Mouse (Mus musculus): ENCODE results near the gene Trnau1ap. TPM values are rescaled to one million over a fixed set of nuclear protein-coding genes. Genes with fewer than 3 reads are reported as not detected.
A peak's percentile ranks its signal among the peaks of the same experiment; 100 is the strongest.
"Not testable (repeated sequence)": the region's sequence is repeated elsewhere in the genome, so short reads cannot be mapped to it uniquely, and the experiment has no call there.

Gene Trnau1ap
- polyA plus RNA-seq, 1 experiment: 21.2 TPM

DNA sequence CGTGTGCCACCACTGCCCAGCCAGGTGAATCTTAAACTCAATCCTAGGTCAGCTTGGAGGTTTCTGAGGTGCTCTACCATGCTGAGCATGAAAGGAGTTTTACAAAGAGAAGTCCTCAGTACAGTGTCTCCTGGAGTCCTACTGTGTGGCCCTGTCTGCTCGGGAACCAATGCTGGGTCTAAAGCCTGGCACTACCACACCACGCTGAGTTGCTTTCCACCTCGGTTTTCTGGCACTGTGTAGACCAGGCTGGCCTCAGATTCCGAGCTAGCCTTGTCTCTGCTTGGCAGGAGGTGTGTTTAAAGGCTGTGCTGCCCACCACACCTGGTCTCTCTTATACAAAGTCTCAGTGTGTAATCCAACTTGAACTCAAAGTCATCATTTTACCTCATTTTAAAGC lies 16.7 kb downstream of the Trnau1ap start:
- Histone ChIP-seq H3K4me3 (ENCODE audit: insufficient read depth, low read length) (no peak overlapping the region), H3K4me1 (ENCODE audit: control insufficient read depth, insufficient read depth, low read length) (0 out of 2 replicates have a peak, but pooled peaks cover 2% of the 10 kb centered on the region), H3K27ac (ENCODE audit: insufficient read depth, low read depth, low read length) (no peak overlapping the region)
- TF ChIP-seq POLR2A (IDR thresholded peaks at IDR 0.05; ENCODE audit: borderline replicate concordance, low read depth, low read length) (no peak), CTCF (IDR thresholded peaks at IDR 0.05; ENCODE audit: low read depth, low read length) (no peak)

DNA sequence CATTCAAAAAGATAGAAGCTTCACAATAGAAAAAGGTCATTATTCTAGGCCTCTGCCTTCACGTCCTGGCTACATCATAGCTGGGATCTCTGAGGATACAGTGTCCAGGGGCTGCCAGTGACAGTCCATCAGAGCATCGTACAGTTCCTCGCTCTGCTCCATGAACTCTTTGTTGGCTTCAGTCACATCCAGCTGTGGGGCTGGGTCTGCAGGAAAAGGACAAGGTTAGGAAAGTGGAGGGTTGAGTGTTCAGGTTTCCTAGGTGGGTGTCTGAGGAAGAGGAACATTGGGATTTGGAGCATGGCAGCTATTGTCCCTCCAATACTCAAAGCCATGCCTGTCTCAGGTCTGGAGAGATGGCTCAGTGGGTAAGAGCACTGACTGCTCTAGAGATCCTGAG lies 17.5 kb downstream of the Trnau1ap start:
- Histone ChIP-seq H3K4me3 (ENCODE audit: insufficient read depth, low read length) (no peak overlapping the region), H3K4me1 (ENCODE audit: control insufficient read depth, insufficient read depth, low read length) (0 out of 2 replicates have a peak, but pooled peaks cover 2% of the 10 kb centered on the region), H3K27ac (ENCODE audit: insufficient read depth, low read depth, low read length) (no peak overlapping the region)
- TF ChIP-seq POLR2A (IDR thresholded peaks at IDR 0.05; ENCODE audit: borderline replicate concordance, low read depth, low read length) (no peak), CTCF (IDR thresholded peaks at IDR 0.05; ENCODE audit: low read depth, low read length) (no peak)

DNA sequence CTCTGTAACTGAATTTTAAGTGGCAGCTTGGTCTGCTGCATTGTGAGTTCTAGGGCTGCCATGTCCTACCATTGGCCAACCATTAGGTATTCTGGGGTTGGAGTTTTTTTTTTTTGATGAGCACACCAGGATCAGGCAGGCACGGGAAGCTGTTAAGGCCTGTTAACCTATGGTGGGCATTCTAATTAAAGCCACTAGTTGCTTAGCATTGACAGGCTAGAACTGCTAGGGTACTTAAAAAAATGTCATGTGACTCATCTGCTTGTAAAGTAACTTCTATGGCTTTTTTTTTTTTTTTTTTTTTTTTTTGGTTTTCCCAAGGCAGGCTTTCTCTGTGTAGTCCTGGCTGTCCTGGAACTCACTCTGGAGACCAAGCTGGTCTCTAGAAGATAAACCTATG lies 18.1 kb downstream of the Trnau1ap start:
- H3K4me3 ChIP-seq (ENCODE audit: insufficient read depth, low read length): no peak overlapping the region
- H3K4me1 ChIP-seq (ENCODE audit: control insufficient read depth, insufficient read depth, low read length): 0 out of 2 replicates have a peak, but pooled peaks cover 2% of the 10 kb centered on the region
- TF ChIP-seq POLR2A (IDR thresholded peaks at IDR 0.05; ENCODE audit: borderline replicate concordance, low read depth, low read length): no peak
- no peak for TF ChIP-seq CTCF (IDR thresholded peaks at IDR 0.05; ENCODE audit: low read depth, low read length)
- H3K27ac ChIP-seq (ENCODE audit: insufficient read depth, low read depth, low read length): no peak overlapping the region

DNA sequence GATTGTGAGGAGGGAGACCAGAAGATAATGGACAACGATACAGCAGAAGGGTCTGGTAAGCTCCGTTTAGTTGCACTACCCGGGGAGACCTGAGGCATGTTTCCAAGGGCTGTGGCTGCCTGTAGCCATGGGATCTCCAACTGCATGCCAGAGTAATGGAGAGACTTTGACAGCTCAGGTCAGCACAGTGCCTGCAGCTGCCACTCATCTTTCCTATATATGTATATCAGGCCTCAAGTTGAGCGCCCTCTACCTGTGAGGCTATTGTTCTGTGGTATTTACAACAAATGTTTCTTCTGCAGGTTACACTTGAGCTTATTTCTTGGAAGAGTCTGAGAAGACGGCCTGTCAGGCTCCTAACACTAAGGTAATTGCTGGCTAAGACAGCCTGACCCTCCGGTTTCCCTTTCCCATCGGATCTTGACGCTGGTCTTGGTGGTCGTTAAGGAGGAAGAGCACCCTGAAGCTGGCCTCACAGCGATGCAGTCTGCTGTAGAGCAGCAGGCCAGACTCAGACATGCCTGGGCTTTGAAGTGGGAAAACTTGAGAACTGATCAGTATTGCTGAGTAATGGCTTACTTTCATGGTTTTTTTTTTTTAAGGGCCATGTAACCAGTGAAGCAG lies 19.4 kb downstream of the Trnau1ap start:
- H3K27ac ChIP-seq (ENCODE audit: insufficient read depth, low read depth, low read length): peak overlapping the region; percentile 44
- TF ChIP-seq POLR2A (IDR thresholded peaks at IDR 0.05; ENCODE audit: borderline replicate concordance, low read depth, low read length): no peak
- peak; percentile 24; the same call in 1 of the 2 replicates for TF ChIP-seq CTCF (IDR thresholded peaks at IDR 0.05; ENCODE audit: low read depth, low read length)
- peak overlapping the region; percentile 98 for H3K4me3 ChIP-seq (ENCODE audit: insufficient read depth, low read length)
- H3K4me1 ChIP-seq (ENCODE audit: control insufficient read depth, insufficient read depth, low read length): peaks cover 4% of the 10 kb centered on the region; the same call in 1 of the 2 replicates

DNA sequence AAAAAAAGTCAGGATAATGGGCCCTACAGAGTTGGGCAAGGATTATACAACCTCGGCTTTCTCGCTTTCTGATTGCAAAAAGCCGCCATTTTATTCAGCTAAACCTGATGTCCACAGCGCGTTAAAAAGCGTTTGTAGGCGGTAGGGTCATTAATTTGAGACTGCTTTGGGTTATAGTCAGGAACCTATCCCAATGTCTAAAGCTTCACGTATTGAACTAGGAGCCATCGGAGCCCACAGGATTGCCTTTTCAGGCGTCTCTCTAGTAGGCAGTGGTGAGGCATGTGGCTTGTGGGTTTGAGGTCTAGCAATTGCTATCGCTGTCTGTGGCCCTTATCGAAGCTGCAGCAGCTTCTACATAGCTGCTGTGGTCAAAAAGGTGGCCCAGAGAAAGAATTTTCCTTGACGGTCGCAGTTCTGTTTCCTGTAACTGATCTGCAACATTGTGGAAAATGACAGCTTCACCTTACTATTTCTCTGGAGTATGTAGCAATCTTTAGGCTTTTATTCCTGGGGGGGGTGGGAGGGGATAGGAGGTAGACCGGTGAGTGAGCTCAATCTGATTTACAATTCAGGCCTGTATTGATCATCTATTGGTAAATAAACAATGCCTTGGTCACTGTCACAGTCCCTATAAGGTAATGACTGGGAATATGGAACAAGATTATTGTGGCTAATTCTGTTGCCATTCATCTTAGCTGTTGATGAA lies 20.0 kb downstream of the Trnau1ap start:
- H3K4me1 ChIP-seq (ENCODE audit: control insufficient read depth, insufficient read depth, low read length): peaks cover 4% of the 10 kb centered on the region; the same call in 1 of the 2 replicates
- peak overlapping the region; percentile 98 for H3K4me3 ChIP-seq (ENCODE audit: insufficient read depth, low read length)
- TF ChIP-seq CTCF (IDR thresholded peaks at IDR 0.05; ENCODE audit: low read depth, low read length): no peak
- TF ChIP-seq POLR2A (IDR thresholded peaks at IDR 0.05; ENCODE audit: borderline replicate concordance, low read depth, low read length): no peak
- H3K27ac ChIP-seq (ENCODE audit: insufficient read depth, low read depth, low read length): peak overlapping the region; percentile 86

DNA sequence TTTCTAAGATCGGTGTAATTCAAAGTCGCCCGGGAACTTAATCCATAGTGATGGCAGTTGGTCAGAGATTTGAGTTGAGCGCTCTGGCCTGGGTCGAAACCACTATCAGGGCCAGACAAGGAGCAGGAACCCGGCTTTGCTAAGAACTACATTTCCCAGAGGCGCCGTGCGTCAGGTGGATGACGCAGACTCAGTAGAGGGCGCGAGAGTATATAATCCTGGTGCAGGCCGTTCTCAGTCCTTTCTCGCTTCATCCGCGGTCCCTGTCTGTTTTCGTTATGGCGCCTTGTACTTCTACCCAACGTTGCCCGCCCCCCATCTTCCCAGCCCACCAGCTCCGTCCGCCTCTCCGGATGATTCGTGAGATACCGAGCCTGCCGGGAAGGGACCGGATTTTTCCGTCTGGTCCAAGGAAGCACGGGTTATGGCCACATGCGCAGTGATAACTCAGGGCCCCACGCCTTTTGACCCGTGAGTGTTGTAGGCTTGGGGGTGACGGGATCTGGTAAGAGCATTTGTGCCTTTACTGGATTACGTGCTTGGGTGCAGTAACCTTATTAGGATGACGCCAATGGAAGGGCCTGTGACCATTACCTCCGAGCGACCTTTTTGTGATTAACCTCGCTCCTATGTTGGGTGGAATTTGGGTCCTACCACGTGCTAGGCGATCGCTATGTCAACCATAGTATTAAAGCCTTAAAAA lies 20.8 kb downstream of the Trnau1ap start:
- Histone ChIP-seq H3K4me1 (ENCODE audit: control insufficient read depth, insufficient read depth, low read length) (peaks cover 4% of the 10 kb centered on the region; the same call in 1 of the 2 replicates), H3K27ac (ENCODE audit: insufficient read depth, low read depth, low read length) (peak overlapping the region; percentile 86), H3K4me3 (ENCODE audit: insufficient read depth, low read length) (peak overlapping the region; percentile 98)
- peak; percentile 65; the same call in 1 of the 2 replicates for TF ChIP-seq POLR2A (IDR thresholded peaks at IDR 0.05; ENCODE audit: borderline replicate concordance, low read depth, low read length)
- no peak for TF ChIP-seq CTCF (IDR thresholded peaks at IDR 0.05; ENCODE audit: low read depth, low read length)

DNA sequence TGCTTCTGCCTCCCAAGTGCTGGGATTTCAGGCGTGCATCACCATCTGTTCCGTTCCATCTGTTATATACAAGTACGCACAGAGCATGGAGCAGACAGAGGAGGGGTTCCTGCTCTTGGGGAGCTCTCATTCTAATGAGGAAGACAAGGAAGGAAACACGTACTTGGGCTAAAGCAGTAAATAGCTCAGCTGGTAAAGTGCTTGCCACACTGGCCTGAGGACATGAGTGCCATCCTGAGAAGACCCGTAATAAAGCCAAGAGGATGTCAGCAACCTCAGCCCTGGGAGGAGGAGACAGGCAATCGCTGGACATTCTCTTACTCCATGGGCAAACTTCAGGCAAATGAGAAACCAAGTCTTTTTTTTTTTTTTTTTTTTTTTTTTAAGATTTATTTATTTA lies 23.3 kb downstream of the Trnau1ap start:
- TF ChIP-seq POLR2A (IDR thresholded peaks at IDR 0.05; ENCODE audit: borderline replicate concordance, low read depth, low read length) (no peak), CTCF (IDR thresholded peaks at IDR 0.05; ENCODE audit: low read depth, low read length) (no peak)
- peaks cover 4% of the 10 kb centered on the region; the same call in 1 of the 2 replicates for H3K4me1 ChIP-seq (ENCODE audit: control insufficient read depth, insufficient read depth, low read length)
- no peak overlapping the region for H3K4me3 ChIP-seq (ENCODE audit: insufficient read depth, low read length)
- H3K27ac ChIP-seq (ENCODE audit: insufficient read depth, low read depth, low read length): no peak overlapping the region

DNA sequence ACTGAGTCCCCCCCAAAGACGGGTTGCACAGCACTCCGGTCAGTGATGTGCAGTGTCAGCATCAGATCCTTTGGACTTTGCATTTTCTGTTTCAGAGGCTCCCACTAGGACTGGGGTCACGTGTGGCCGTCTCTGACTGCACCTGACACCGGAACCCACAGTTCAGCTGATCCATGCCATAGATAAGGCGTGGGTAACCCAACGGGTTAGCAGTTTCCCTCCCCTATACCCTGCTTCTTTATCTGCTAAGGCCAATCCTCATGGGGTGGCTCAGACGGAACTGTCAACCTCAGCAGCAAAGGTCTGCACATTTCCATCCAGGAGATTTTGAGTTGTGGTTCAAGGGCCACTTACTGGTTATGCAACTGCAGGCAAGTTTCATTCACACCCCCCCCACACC lies 24.1 kb downstream of the Trnau1ap start:
- H3K4me3 ChIP-seq (ENCODE audit: insufficient read depth, low read length): no peak overlapping the region
- H3K4me1 ChIP-seq (ENCODE audit: control insufficient read depth, insufficient read depth, low read length): peaks cover 4% of the 10 kb centered on the region; the same call in 1 of the 2 replicates
- no peak for TF ChIP-seq CTCF (IDR thresholded peaks at IDR 0.05; ENCODE audit: low read depth, low read length)
- TF ChIP-seq POLR2A (IDR thresholded peaks at IDR 0.05; ENCODE audit: borderline replicate concordance, low read depth, low read length): no peak
- H3K27ac ChIP-seq (ENCODE audit: insufficient read depth, low read depth, low read length): no peak overlapping the region

DNA sequence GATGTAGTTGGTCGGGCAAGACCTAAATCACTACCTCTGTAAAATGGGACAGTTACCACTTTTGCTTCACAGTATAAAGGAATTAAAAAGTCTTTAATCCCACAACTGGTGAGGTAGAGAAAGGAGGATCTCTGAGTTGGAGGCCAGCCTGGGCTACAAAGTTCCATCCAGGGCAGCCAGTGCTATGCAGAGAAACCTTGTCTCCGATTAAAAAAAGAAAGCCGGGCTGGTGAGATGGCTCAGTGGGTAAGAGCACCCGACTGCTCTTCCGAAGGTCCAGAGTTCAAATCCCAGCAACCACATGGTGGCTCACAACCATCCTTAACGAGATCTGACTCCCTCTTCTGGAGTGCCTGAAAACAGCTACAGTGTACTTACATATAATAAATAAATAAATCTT lies 25.9 kb downstream of the Trnau1ap start:
- not testable (repeated sequence) for H3K4me1 ChIP-seq (ENCODE audit: control insufficient read depth, insufficient read depth, low read length); H3K27ac ChIP-seq (ENCODE audit: insufficient read depth, low read depth, low read length)
- H3K4me3 ChIP-seq (ENCODE audit: insufficient read depth, low read length): peak overlapping the region; percentile 35; the same call in 1 of the 2 replicates
